Mouse (Mus musculus): ENCODE results near the gene Selenoh.

Selenoh gene

GRCm38 (mm10) chr2:84670569-84670933, at the start of gene Selenoh:
Selenoh (minus strand) TSS chr2:84670770.
- DNase-seq (ENCODE audit: low spot score in 2 of 2): peak; percentile 83 to 88

GRCm38 (mm10) chr2:84717357-84717756, 46.8 kb upstream of the Selenoh start:
- DNase-seq (ENCODE audit: low spot score in 2 of 2): no peak

- DNase-seq (ENCODE audit: low spot score in 2 of 2): no peak
Observed at GRCm38 (mm10) chr2:84716423-84717355, 46.1 kb upstream of the Selenoh start.

- DNase-seq (ENCODE audit: low spot score in 2 of 2): peak; percentile 90 to 92
Observed at GRCm38 (mm10) chr2:84715562-84716361, 45.2 kb upstream of the Selenoh start.

- peak; percentile 98 to 99 for DNase-seq (ENCODE audit: low spot score in 2 of 2)
Observed at GRCm38 (mm10) chr2:84714811-84715561, 44.4 kb upstream of the Selenoh start, which contains the start of gene Zdhhc5. Zdhhc5 (minus strand) TSS chr2:84715180.

- DNase-seq (ENCODE audit: low spot score in 2 of 2): no peak
Observed at GRCm38 (mm10) chr2:84714422-84714810, 43.8 kb upstream of the Selenoh start.

- no peak for DNase-seq (ENCODE audit: low spot score in 2 of 2)
Observed at GRCm38 (mm10) chr2:84711898-84712297, 41.3 kb upstream of the Selenoh start.

GRCm38 (mm10) chr2:84707523-84707922, 37.0 kb upstream of the Selenoh start:
- DNase-seq (ENCODE audit: low spot score in 2 of 2): no peak

GRCm38 (mm10) chr2:84705295-84705694, 34.7 kb upstream of the Selenoh start:
- no peak for DNase-seq (ENCODE audit: low spot score in 2 of 2)

GRCm38 (mm10) chr2:84704329-84704728, 33.8 kb upstream of the Selenoh start:
- no peak for DNase-seq (ENCODE audit: low spot score in 2 of 2)

- no peak for DNase-seq (ENCODE audit: low spot score in 2 of 2)
Observed at GRCm38 (mm10) chr2:84703497-84703896, 32.9 kb upstream of the Selenoh start.

GRCm38 (mm10) chr2:84695007-84695695, 24.6 kb upstream of the Selenoh start:
- no peak for DNase-seq (ENCODE audit: low spot score in 2 of 2)

GRCm38 (mm10) chr2:84690050-84690449, 19.5 kb upstream of the Selenoh start:
- no peak for DNase-seq (ENCODE audit: low spot score in 2 of 2)

- no peak for DNase-seq (ENCODE audit: low spot score in 2 of 2)
Observed at GRCm38 (mm10) chr2:84688080-84688844, 17.7 kb upstream of the Selenoh start.

GRCm38 (mm10) chr2:84682605-84683183, 12.1 kb upstream of the Selenoh start:
- DNase-seq (ENCODE audit: low spot score in 2 of 2): peak; percentile 36 to 60

GRCm38 (mm10) chr2:84679016-84679415, 8.4 kb upstream of the Selenoh start, which contains the start of gene Tmx2:
Tmx2 (minus strand) TSS chr2:84679140.
- no peak for DNase-seq (ENCODE audit: low spot score in 2 of 2)

GRCm38 (mm10) chr2:84677968-84678880, 7.7 kb upstream of the Selenoh start, which contains the start of the genes Gm28635 and Med19:
Gm28635 (minus strand) TSS chr2:84678041.
Med19 (plus strand) TSS chr2:84678402.
- peak; percentile 95 to 99 for DNase-seq (ENCODE audit: low spot score in 2 of 2)

- DNase-seq (ENCODE audit: low spot score in 2 of 2): no peak
Observed at GRCm38 (mm10) chr2:84677270-84677967, 6.8 kb upstream of the Selenoh start.

All from spleen, postnatal 36 days (tissue).